Mouse (Mus musculus): ENCODE results near the gene Tprn.

Gene Tprn

DNA sequence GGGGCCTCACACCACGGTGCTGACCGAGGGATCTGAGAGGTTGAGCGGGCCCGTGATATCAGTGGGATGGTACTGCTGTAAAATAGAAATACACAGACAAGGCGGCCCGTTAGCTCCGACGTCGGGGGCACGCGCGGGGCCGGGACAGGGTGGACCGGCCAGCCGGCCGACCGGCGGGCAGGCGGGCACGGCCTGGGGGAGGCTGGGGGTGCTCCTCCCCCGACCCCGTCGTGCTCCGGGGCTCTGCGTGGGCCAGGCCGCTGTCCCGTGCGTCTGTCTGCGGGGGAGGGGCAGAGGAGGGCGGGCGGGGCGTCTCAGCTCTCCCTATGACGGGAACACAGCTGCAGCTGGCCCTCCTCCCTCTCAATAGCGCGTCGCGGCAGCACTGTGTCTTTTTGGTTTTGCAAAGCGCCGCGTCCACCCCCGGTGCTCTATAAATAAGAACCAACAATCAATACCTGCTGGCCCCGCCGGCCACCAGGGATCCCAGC, 29.7 kb downstream of the Tprn start:
- no peak for DNase-seq (ENCODE audit: low spot score in 2 of 2)

GRCm38 (mm10) chr2:25292856-25293255, 30.4 kb downstream of the Tprn start:
- DNase-seq (ENCODE audit: low spot score in 2 of 2), result peak in 1 of 2 experiments; percentile 63

DNA sequence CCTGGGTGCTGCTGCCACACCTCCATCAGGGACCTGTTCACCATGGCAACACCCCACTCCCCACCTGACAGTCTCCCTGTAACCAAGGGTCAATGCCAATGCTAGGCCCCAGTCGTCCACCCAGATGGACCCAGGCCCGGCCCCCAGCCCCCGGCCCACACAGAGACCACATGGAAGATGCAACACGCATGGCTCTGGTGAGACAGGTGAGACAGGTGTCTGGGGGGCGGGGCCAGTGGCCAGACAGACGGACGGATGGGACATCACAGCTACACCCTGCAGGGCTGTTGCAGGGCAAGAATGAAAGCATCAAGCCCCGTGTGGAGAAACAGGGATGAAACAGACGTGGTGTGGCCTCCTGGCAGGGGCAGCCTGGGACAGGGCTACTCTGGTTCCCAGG, 31.3 kb downstream of the Tprn start:
- DNase-seq (ENCODE audit: low spot score in 2 of 2), result no peak

GRCm38 (mm10) chr2:25297093-25297492, 34.7 kb downstream of the Tprn start:
- no peak for DNase-seq (ENCODE audit: low spot score in 2 of 2)

DNA sequence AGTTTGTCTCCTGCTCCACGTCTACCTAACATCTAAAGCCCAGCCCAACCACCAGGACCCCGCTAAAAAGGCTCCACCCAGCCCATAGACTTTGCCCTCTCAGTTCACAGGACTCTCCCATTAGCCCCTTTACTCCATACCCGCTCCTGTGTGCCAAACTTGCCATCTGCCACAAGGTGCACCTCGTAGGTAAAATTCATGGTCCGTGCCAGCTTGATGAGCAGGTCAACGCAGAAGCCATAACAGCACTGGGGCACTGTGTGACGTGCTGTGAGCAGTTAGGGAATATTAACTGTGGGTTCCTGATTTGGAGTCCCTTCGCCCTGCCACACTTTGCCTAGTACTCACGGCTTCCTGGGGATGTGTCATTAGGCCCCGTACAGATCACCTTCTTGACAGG, 35.6 kb downstream of the Tprn start:
- DNase-seq (ENCODE audit: low spot score in 2 of 2), result no peak

DNA sequence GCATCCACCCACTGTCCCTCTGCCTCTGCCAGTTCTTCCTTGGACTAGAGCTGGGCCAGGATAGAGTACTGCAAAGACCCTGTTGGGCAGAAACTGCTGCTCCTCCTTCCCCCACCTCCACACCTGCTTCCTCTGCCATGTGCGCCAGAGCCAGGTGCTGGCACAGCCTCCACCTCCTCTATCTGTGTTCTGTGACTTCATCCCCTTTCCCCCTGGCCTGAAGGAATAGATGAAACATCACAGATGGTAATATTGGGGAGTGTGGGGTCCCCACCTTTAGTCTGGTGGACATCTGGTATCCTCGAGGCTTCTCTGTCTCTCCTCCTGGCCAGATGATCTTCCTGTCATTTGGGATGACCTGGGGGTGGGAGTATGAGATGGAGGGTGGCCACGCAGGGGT, 41.0 kb downstream of the Tprn start:
- DNase-seq (ENCODE audit: low spot score in 2 of 2), result no peak

GRCm38 (mm10) chr2:25303931-25304656, 41.7 kb downstream of the Tprn start:
- no peak for DNase-seq (ENCODE audit: low spot score in 2 of 2)

DNA sequence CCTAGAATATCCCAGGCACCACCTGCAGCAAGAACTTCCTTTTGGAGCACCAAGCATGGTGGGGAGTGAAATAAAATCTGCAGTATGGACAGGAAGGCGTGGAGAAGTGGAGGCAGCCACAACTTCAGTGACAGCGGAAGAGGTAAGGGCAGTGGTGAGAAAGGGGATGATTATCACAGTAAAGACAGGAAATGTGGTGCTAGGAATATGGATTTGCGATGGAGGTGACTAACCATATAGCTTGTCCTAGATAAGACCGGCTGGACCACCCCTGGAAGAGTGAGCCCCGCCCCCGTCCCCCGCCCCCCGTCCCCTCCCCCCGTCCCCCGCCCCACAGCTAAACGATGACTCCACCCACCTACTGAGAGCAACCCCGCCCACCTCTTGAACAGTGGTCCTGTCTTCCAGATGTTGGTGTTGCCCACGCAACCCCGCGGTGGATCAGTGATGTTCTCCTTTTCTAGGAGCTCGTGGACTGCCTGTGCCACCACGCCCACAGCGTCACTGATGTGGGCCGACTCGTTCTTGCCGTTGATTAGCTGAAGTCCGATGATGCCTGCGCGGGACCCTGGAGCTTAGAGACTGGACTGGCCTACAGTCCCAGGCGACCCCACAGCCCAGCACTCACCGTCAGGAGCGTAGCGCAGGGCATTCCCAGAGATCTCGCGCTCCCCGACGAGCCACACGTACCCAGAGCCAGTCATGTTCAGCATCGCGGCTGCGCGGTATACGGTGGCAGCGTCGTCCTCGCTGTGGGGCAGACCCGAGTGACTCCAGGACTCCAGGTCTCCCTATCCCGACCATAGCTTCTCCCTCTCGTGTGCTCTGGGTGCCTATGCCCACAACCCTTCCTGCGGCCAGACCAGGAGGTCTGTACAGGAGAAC, 42.5 kb downstream of the Tprn start:
- peak in 1 of 2 experiments; percentile 50 for DNase-seq (ENCODE audit: low spot score in 2 of 2)

DNA sequence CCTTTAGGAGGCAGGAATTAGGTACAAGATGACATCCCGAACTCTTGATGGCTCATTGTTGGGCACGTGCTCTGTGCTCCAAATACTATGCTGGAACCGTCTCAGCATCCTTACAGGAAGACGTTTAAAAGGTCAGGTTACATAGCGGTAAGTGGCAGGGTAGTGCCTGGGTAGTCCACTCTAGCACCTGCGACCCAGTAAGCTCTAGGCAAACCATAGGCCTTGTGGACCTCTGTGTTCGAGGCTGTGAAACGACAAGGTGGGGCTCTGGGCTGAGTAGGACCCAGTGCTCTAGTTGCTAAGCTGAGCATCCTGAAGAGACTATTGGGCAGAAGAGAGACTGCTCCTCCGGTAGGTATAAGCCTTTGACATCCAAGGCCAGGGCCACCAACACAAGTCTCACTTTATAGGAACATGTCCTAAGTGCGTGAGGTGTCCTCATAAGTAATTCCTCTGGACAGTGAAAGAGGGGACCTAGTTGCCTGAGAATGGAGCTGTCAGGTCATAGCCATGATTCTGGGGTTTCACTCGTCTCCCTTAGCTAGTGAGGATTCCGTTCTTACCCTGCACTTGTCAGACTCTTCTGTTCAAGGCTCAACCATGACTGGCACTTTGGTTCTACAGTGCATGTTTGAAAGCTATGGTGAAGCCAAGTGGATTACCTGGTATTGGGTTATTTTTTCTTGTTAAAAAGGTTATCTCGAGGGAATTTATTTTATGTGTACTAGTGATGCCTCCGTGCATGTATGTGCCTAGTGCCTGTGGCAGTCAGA, 43.4 kb downstream of the Tprn start:
- DNase-seq (ENCODE audit: low spot score in 2 of 2), result no peak

DNA sequence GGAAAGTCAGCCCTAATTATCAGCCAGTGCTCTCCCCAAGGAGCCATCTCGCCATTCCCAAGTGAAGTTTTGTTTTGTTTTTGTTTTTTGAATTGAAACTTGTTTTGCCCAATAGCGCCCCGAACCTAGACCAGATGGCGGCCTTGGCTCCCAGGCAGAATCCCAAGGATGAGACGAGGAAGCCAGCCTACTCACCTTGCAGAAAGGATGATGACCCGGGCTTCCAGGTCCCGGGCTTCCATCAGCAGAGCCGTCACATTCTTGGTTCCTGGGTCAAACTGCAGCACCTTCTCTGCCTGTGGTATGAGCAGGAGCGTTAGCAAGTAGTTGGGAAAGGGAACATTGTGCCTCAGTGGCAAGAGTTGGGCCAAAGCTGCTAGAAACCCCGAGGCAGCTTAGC, 47.8 kb downstream of the Tprn start:
- DNase-seq (ENCODE audit: low spot score in 2 of 2), result no peak

GRCm38 (mm10) chr2:25310969-25311368, 48.6 kb downstream of the Tprn start:
- DNase-seq (ENCODE audit: low spot score in 2 of 2), result no peak

- no peak for DNase-seq (ENCODE audit: low spot score in 2 of 2)
Measured at GRCm38 (mm10) chr2:25311491-25311891, 49.1 kb downstream of the Tprn start.

GRCm38 (mm10) chr2:25318119-25318966, 55.9 kb downstream of the Tprn start:
- peak in 1 of 2 experiments; percentile 33 for DNase-seq (ENCODE audit: low spot score in 2 of 2)

DNA sequence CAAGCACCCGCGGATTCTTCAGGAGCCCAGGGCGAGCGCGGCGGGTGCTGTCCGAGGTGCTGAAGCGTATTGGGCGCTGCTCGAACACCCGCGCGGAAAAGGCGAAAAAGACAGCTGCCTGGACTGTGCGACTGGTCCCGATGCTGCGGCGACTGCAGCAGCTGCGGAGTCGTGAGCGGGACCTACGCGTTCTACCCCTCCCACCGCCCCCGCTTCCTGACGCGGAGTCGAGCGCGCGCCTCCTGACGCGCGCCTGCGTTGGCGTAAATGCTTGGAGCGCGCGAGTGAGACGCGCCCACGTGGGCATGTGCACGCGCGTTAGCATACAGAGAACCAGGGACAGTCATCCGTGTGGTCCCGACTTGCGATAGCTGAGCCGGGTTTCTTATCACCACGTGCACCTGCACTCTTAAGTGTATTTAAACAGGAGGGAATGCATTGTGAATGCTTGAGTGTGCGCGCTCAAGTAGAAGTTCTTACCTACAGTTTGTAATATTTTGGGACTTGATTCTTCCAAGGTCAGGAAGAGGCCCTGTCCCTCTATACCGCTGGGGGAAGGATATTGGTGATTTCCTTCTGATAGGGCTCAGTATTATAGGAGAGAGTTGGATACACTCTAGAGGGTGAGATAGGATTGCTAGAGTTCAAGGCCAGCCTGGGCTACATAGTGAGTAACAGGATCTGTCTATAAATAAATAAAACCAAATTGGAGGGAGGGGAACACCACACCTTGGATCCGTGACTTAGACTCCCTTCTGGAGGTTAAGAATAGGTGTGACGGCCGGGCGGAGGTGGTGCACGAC, 56.8 kb downstream of the Tprn start, which contains the start of gene Grin1:
Grin1 (minus strand) TSS at position 217 of the 803 bp plus-strand sequence.
- peak; percentile 82 to 84 for DNase-seq (ENCODE audit: low spot score in 2 of 2)

Data from frontal cortex, postnatal 14 days (tissue).